Mouse (Mus musculus) testis, adult 2 months (tissue): ENCODE measurements around the gene Mdm2.

Experiments
- CTCF ChIP-seq: fragments of 200-500 bp; IDR thresholded peaks from 2 replicates; pipeline ENCODE4 v1.5.1; 2012; ENCODE audit warnings: low read depth, mild to moderate bottlenecking, inconsistent platforms, low read length, moderate library complexity; ENCODE audit not compliant: control insufficient read depth, insufficient read depth, insufficient replicate concordance
- POLR2A ChIP-seq: fragments of 200-500 bp; IDR thresholded peaks from 2 replicates; pipeline ENCODE4 v1.6.1; 2012; ENCODE audit warnings: low read depth, mild to moderate bottlenecking, inconsistent platforms, low read length, moderate library complexity; ENCODE audit not compliant: control insufficient read depth

DNA sequence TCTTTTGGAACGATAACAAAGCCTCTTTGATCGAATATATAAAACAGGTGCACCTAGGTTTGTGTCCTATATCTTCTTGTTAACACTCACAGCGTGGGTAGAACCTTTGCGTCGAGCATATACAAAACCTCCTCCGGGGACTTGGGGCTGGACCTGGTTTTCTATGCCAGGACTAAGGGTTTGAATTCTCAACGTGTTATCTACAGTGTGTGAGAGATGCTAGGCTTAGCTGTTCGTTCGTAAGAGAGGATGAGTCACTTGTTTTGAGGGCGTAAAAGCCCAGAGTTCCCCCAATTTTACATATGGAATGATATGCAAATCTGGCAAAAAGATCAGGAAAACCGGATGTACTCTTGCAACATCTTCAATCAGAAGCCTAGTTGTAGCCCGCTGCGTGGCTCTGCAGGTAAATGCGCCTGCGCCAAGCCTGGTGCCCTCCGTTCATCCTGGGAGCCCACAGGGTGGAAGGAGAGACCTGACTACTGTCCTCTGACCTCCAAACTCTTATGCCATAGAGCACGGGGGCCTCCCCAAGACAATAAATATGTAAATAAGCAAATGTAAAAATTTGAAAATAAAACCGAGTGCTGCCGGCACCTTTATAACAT is 34.4 kb downstream of the Mdm2 start:
- TF ChIP-seq CTCF (no peak), POLR2A (no peak)
